Mouse (Mus musculus): ENCODE measurements around the gene Phactr1. TPM values are rescaled to one million over a fixed set of nuclear protein-coding genes. Genes with fewer than 3 reads are reported as not detected.

Phactr1 gene
- total RNA-seq, 2 experiments from 2014 or later: 7.2 to 7.4 TPM

GRCm38 (mm10) chr13:42956327-42956726 is 275.9 kb downstream of the Phactr1 start:
- intact Hi-C loops (cut with DNase I): no loop called here
- no peak for DNase-seq

GRCm38 (mm10) chr13:42957856-42958255 is 277.4 kb downstream of the Phactr1 start:
- peak; percentile 5 to 27 for DNase-seq
- intact Hi-C loops (cut with DNase I): no loop called here

- DNase-seq: no peak
- intact Hi-C loops (cut with DNase I): no loop called here
Measured at GRCm38 (mm10) chr13:42958867-42959266, 278.4 kb downstream of the Phactr1 start.

- DNase-seq: no peak
- intact Hi-C loops (cut with DNase I): no loop called here
Measured at GRCm38 (mm10) chr13:42961561-42961960, 281.1 kb downstream of the Phactr1 start.

- intact Hi-C loops (cut with DNase I): no loop called here
- no peak for DNase-seq
Measured at GRCm38 (mm10) chr13:42968537-42968936, 288.1 kb downstream of the Phactr1 start.

- DNase-seq: no peak
- intact Hi-C loops (cut with DNase I): no loop called here
Measured at GRCm38 (mm10) chr13:42973561-42973960, 293.1 kb downstream of the Phactr1 start.

GRCm38 (mm10) chr13:42973961-42974360 is 293.5 kb downstream of the Phactr1 start:
- DNase-seq: no peak
- intact Hi-C loops (cut with DNase I): no loop called here

- intact Hi-C loops (cut with DNase I): no loop called here
- DNase-seq: no peak
Measured at GRCm38 (mm10) chr13:42974506-42974905, 294.1 kb downstream of the Phactr1 start.

- intact Hi-C loops (cut with DNase I): no loop called here
- DNase-seq: no peak
Measured at GRCm38 (mm10) chr13:42976144-42976543, 295.7 kb downstream of the Phactr1 start.

GRCm38 (mm10) chr13:42976967-42977366 is 296.5 kb downstream of the Phactr1 start:
- no peak for DNase-seq
- intact Hi-C loops (cut with DNase I): no loop called here

GRCm38 (mm10) chr13:42980581-42980980 is 300.2 kb downstream of the Phactr1 start:
- intact Hi-C loops (cut with DNase I): no loop called here
- no peak for DNase-seq

- intact Hi-C loops (cut with DNase I): no loop called here
Measured at GRCm38 (mm10) chr13:42982646-42983045, 302.2 kb downstream of the Phactr1 start.

GRCm38 (mm10) chr13:42985806-42986205 is 305.4 kb downstream of the Phactr1 start:
- intact Hi-C loops (cut with DNase I): no loop called here
- DNase-seq: no peak

More at GRCm38 (mm10) chr13:42982646-42983045, 302.2 kb downstream of the Phactr1 start:
- DNase-seq: no peak

- peak in 1 of 2 experiments; percentile 14 for DNase-seq
- intact Hi-C loops (cut with DNase I): no loop called here
Measured at GRCm38 (mm10) chr13:42987931-42988579, 307.6 kb downstream of the Phactr1 start.

- DNase-seq: no peak
- intact Hi-C loops (cut with DNase I): no loop called here
Measured at GRCm38 (mm10) chr13:42989481-42989880, 309.1 kb downstream of the Phactr1 start.

- no peak for DNase-seq
- intact Hi-C loops (cut with DNase I): no loop called here
Measured at GRCm38 (mm10) chr13:42990051-42990450, 309.6 kb downstream of the Phactr1 start.

- intact Hi-C loops (cut with DNase I): no loop called here
- DNase-seq: no peak
Measured at GRCm38 (mm10) chr13:42990493-42991111, 310.2 kb downstream of the Phactr1 start.

- DNase-seq: no peak
- intact Hi-C loops (cut with DNase I): no loop called here
Measured at GRCm38 (mm10) chr13:42991164-42991563, 310.7 kb downstream of the Phactr1 start.

GRCm38 (mm10) chr13:42992306-42992705 is 311.9 kb downstream of the Phactr1 start:
- intact Hi-C loops (cut with DNase I): no loop called here
- no peak for DNase-seq

GRCm38 (mm10) chr13:42994276-42994675 is 313.9 kb downstream of the Phactr1 start:
- intact Hi-C loops (cut with DNase I): no loop called here
- DNase-seq: no peak

GRCm38 (mm10) chr13:42996188-42996587 is 315.8 kb downstream of the Phactr1 start:
- no peak for DNase-seq
- intact Hi-C loops (cut with DNase I): no loop called here

- intact Hi-C loops (cut with DNase I): no loop called here
Measured at GRCm38 (mm10) chr13:42999287-42999686, 318.9 kb downstream of the Phactr1 start.

More at GRCm38 (mm10) chr13:42999287-42999686, 318.9 kb downstream of the Phactr1 start:
- no peak for DNase-seq
